Mouse (Mus musculus): ENCODE data around the gene Rela. TPM values are rescaled to one million over a fixed set of nuclear protein-coding genes. Genes with fewer than 3 reads are reported as not detected.

Rela gene
- polyA plus RNA-seq, 1 experiment from 2014 or later = 43.3 TPM

DNA sequence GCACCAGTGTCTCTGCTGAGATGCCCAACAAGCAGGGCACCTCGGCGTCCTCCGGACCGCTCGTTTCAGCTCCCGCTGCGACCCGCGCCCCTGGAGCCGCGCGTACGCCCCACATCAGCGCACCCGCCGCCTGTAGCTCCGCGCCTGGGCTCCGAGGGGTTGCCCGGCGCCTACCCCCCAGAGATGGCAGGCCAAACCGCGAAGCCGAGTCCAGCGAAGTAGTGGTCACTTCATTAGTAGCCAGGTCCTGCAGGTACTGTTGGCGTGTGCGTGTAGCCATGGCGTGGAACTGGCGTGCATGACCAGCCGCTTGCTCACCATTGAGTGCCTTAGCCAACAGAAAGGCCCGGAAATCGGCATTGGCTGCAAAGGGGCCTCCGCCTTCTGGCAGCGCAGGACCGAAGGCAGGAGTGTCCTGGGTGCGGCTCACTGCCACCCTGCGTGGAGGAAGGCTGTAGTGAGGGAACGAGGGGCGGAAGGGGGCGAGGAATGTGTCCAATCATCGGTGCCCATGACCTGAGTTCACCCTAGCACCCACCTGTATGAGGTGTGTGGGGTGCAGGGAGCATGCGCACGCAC, 17.5 kb downstream of the Rela start:
- H3K9ac ChIP-seq = peak overlapping the region; percentile 39
- peak; percentile 22 for ATAC-seq
- WGBS = 22% methylated on average over 43 of the region's 43 CpGs

DNA sequence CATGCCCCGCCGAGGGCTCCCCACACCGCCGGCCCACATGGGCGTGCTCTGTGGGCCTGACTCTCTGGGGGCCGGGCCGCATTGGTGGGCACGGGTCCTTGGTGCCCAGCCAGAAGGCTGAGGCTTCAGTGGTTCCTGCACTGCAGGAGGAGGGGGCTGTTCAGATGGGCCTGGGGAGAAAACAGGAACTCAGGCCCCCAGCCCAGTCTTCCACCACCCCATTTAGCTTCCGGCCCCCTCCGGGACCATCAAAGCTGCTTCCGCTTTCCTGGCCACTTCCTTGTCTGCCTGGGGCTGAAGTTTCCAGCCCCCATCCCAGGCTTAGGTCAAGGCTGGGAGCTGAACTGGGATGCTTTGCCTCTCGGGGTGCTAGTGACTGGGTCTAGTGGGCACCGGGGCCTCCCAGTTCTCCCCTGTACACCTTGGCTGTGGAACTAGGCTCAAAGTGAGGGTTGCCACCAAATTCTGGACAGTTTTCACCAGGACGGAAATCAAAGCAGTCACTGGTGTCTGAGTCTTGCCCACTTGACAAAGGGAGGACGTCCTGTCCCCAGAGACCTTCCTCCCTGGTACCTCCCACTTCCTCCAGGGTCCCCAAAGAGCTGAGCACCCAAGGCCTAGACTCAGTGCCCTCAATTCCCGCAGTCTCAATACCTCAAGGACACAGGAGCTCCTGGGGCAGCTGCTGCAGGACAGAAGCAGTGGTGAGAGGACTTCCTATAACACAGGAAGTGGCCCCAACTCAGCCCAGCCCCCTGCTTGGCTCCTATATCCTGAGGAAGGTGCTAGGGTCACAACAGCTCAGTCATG, 23.9 kb downstream of the Rela start:
- peak overlapping the region; percentile 73 for H3K4me2 ChIP-seq (replicated peaks)
- H3K4me3 ChIP-seq (replicated peaks) = peak overlapping the region; percentile 18; the same call in 1 of the 2 replicates
- no peaks in the 10 kb centered on the region for H3K9me3 ChIP-seq
- H3K4me1 ChIP-seq (replicated peaks) = peaks cover 23% of the 10 kb centered on the region
- 78% methylated on average over 13 of the region's 16 CpGs for WGBS
- H3K27ac ChIP-seq = peak overlapping the region; percentile 57
- H3K9ac ChIP-seq = peak overlapping the region; percentile 17; the same call in 1 of the 2 replicates
- H3K36me3 ChIP-seq = peaks cover 12% of the 10 kb centered on the region
- H3K27me3 ChIP-seq (replicated peaks) = no peaks in the 10 kb centered on the region; the same call in 1 of the 2 replicates
- ATAC-seq = no peak

More for the DNA sequence above, 17.5 kb downstream of the Rela start:
- Histone ChIP-seq H3K27ac (no peak overlapping the region), H3K4me1 (replicated peaks) (peaks cover 14% of the 10 kb centered on the region), H3K4me3 (replicated peaks) (peak overlapping the region; percentile 39), H3K4me2 (replicated peaks) (peak overlapping the region; percentile 86), H3K36me3 (peaks cover 8% of the 10 kb centered on the region), H3K27me3 (replicated peaks) (peaks cover 8% of the 10 kb centered on the region), H3K9me3 (no peaks in the 10 kb centered on the region)

GRCm38 (mm10) chr19:5662310-5662709, 25.0 kb downstream of the Rela start:
- peak overlapping the region; percentile 94 for H3K27ac ChIP-seq
- 77% methylated on average over 8 of the region's 8 CpGs for WGBS
- no peaks in the 10 kb centered on the region for H3K27me3 ChIP-seq (replicated peaks)
- H3K9me3 ChIP-seq = no peaks in the 10 kb centered on the region
- H3K36me3 ChIP-seq = peaks cover 15% of the 10 kb centered on the region
- H3K4me1 ChIP-seq (replicated peaks) = peaks cover 23% of the 10 kb centered on the region
- ATAC-seq = no peak
- peak overlapping the region; percentile 52 for H3K4me3 ChIP-seq (replicated peaks)
- peak overlapping the region; percentile 73 for H3K4me2 ChIP-seq (replicated peaks)
- H3K9ac ChIP-seq = peak overlapping the region; percentile 57; the same call in 1 of the 2 replicates

DNA sequence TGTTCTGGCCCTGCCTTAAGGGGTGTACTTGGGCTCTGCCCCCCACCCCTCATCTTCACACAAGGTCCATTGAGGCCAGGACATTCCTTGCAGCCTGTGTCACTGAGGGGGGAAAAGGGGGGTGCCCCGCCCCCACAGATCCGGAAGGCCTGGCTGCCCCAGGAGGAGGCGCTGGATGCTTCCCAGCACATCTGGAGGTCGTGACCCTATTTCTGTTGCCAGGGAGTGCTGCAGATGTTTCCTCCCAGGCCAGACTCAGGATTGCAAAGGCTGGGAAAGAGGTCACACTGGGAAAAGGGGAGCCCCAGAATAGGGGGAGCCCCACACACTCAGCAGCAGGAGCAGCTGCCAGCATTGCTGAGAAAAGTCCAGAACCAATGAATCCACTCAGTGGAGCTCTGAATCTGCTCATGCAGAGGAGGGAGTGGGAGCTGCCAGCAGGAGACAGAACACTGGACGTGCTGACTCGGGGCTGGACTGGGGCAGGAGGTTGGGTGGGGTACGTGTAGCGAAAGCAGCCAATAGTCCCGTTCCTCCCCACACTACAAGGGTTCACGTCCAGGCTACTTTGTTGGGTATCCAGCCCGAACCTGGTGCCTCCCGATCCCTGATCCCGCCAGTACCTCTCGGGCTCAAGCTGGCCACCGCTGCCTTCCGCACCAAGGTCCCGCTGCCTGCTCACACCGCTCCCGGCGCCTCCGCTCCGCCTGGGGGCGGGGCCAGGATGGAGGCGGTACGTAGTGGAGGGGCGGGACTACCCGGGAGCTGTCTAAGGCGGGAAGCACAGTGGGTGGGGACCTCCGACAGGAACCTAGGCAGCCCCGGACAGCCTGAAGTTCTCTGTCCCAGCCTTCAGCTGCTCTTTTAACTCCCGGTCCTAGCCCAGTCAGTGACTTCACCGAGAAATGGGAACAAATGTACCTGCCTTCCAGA, 26.0 kb downstream of the Rela start, which contains the start of gene Sipa1:
Gene Sipa1 (minus strand): TSS at position 727 of the 933 bp plus-strand sequence.
- H3K27me3 ChIP-seq (replicated peaks) = no peaks in the 10 kb centered on the region
- WGBS = under 1% methylated on average over 32 of the region's 32 CpGs
- peaks cover 23% of the 10 kb centered on the region for H3K4me1 ChIP-seq (replicated peaks)
- peaks cover 19% of the 10 kb centered on the region for H3K36me3 ChIP-seq
- H3K4me3 ChIP-seq (replicated peaks) = peak within 1 kb of the TSS; percentile 52
- peak within 1 kb of the TSS; percentile 73 for H3K4me2 ChIP-seq (replicated peaks)
- H3K9me3 ChIP-seq = no peaks in the 10 kb centered on the region
- ATAC-seq = peak; percentile 98
- peak within 1 kb of the TSS; percentile 57 for H3K9ac ChIP-seq
- H3K27ac ChIP-seq = peak within 1 kb of the TSS; percentile 94

- Histone ChIP-seq H3K36me3 (peaks cover 16% of the 10 kb centered on the region), H3K4me1 (replicated peaks) (peaks cover 23% of the 10 kb centered on the region), H3K9me3 (no peaks in the 10 kb centered on the region), H3K4me3 (replicated peaks) (no peak overlapping the region), H3K27me3 (replicated peaks) (no peaks in the 10 kb centered on the region), H3K9ac (no peak overlapping the region), H3K27ac (no peak overlapping the region), H3K4me2 (replicated peaks) (no peak overlapping the region)
- ATAC-seq = no peak
- WGBS = 93% methylated on average over 10 of the region's 10 CpGs
These were observed 27.5 kb downstream of the Rela start for GRCm38 (mm10) chr19:5664669-5665257.

DNA sequence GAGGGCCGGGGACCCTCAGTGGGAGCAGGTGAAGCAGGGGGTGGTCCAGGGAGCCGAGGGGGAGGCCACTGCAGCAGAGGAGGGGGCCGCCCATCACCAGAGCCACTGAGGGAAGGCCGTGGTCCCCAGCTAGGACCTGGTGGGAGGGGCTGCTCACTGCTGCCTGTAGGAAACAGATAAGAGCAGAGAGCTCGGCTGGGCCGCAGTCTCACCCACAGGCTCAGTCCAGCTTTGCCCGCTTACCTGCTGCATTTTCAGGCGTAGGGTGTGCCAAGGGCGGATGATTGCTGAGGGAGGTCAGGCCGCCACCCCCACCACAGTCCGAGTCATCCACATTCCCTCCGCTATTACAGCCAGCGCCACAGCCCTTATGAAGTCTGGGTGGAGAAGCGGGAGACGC, 28.2 kb downstream of the Rela start:
- no peak overlapping the region for H3K4me3 ChIP-seq (replicated peaks)
- no peak overlapping the region for H3K4me2 ChIP-seq (replicated peaks)
- peaks cover 17% of the 10 kb centered on the region for H3K36me3 ChIP-seq
- H3K27ac ChIP-seq = no peak overlapping the region
- H3K9me3 ChIP-seq = no peaks in the 10 kb centered on the region
- H3K4me1 ChIP-seq (replicated peaks) = peaks cover 23% of the 10 kb centered on the region
- peak; percentile 6; the same call in 1 of the 2 replicates for ATAC-seq
- no peaks in the 10 kb centered on the region for H3K27me3 ChIP-seq (replicated peaks)
- no peak overlapping the region for H3K9ac ChIP-seq
- WGBS = 81% methylated on average over 15 of the region's 15 CpGs

DNA sequence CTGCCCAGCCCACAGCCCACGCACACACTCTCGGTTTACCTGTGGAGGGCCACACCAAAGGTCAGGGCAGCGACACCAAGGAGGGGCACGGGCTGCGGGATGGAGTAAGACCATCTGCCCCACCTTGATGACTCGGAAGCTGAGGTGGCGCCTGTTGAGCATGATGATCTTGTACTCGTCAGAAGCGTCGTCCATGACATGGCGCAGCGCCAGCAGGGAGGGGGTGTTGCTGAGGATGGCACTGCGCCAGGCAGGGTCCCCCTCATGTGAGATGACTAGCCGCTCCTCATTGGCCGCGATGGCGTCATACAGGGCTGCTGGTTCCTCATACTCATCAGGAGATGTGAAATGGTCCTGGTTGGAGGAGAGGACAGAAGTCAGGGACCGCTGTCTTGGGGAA, 29.1 kb downstream of the Rela start:
- Histone ChIP-seq H3K4me1 (replicated peaks) (peaks cover 23% of the 10 kb centered on the region), H3K9me3 (no peaks in the 10 kb centered on the region), H3K27me3 (replicated peaks) (no peaks in the 10 kb centered on the region), H3K4me3 (replicated peaks) (no peak overlapping the region), H3K36me3 (peaks cover 24% of the 10 kb centered on the region), H3K9ac (no peak overlapping the region), H3K27ac (no peak overlapping the region), H3K4me2 (replicated peaks) (no peak overlapping the region)
- WGBS = 87% methylated on average over 18 of the region's 18 CpGs
- ATAC-seq = no peak

GRCm38 (mm10) chr19:5668372-5668771, 31.1 kb downstream of the Rela start:
- 73% methylated on average over 4 of the region's 4 CpGs for WGBS
- peaks cover 41% of the 10 kb centered on the region for H3K36me3 ChIP-seq

DNA sequence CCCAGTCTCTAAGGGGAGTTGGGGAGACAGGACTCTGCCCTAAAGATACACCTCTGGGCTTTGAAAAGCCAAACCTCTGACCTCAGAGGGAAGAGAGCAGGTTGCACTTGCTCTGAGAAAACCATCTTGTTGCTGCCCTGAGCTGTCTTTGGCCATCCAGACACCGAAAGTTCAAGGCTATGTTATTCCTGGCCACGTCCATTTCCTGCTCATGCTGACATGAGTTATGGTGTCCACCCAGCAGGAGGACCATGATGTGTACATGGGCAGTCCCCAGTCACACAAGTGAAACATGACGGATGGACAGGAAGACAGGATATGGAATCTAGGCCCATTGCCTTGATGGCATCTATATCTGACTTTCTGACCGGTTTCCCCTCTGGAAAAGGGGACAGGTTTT, 43.1 kb downstream of the Rela start:
- no peak overlapping the region for H3K4me2 ChIP-seq (replicated peaks)
- ATAC-seq = no peak
- no peaks in the 10 kb centered on the region for H3K27me3 ChIP-seq (replicated peaks)
- 80% methylated on average over 4 of the region's 4 CpGs for WGBS
- peaks cover 76% of the 10 kb centered on the region for H3K36me3 ChIP-seq
- no peak overlapping the region for H3K4me3 ChIP-seq (replicated peaks)
- H3K27ac ChIP-seq = no peak overlapping the region
- no peaks in the 10 kb centered on the region for H3K9me3 ChIP-seq
- no peaks in the 10 kb centered on the region for H3K4me1 ChIP-seq (replicated peaks)
- H3K9ac ChIP-seq = no peak overlapping the region

More at GRCm38 (mm10) chr19:5668372-5668771, 31.1 kb downstream of the Rela start:
- no peak for ATAC-seq
- Histone ChIP-seq H3K27ac (no peak overlapping the region), H3K27me3 (replicated peaks) (no peaks in the 10 kb centered on the region), H3K4me1 (replicated peaks) (peaks cover 10% of the 10 kb centered on the region), H3K4me2 (replicated peaks) (no peak overlapping the region), H3K9me3 (no peaks in the 10 kb centered on the region), H3K9ac (no peak overlapping the region), H3K4me3 (replicated peaks) (no peak overlapping the region)

DNA sequence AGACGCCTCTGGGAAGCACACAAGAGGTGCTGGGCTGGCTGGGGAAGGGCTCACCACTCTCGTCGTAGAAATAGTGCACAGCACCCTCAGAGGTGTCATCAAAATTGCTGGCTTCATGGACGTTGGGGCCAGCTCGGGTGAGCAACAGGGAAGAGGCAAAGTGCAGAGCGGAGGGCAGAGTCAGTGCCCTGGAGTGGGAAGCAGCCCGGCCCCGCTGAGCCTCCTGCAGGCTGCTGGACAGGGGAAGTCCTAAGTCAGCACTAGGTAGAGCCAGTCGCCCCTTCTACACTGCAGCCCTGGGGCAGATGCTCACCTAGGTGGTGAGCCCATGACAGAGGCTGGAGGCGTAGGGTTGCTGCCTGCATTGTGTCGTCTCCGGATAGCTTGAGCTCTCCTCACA, 47.0 kb downstream of the Rela start:
- no peak for ATAC-seq
- Histone ChIP-seq H3K36me3 (peaks cover 63% of the 10 kb centered on the region), H3K9ac (no peak overlapping the region), H3K4me1 (replicated peaks) (peaks cover 12% of the 10 kb centered on the region), H3K9me3 (no peaks in the 10 kb centered on the region), H3K4me2 (replicated peaks) (no peak overlapping the region), H3K27me3 (replicated peaks) (no peaks in the 10 kb centered on the region), H3K4me3 (replicated peaks) (no peak overlapping the region), H3K27ac (no peak overlapping the region)
- WGBS = 90% methylated on average over 12 of the region's 12 CpGs

GRCm38 (mm10) chr19:5684985-5685384, 47.7 kb downstream of the Rela start:
- no peak for ATAC-seq
- WGBS = 91% methylated on average over 13 of the region's 13 CpGs
- Histone ChIP-seq H3K36me3 (peaks cover 59% of the 10 kb centered on the region), H3K4me2 (replicated peaks) (no peak overlapping the region), H3K27me3 (replicated peaks) (no peaks in the 10 kb centered on the region), H3K9me3 (no peaks in the 10 kb centered on the region), H3K4me1 (replicated peaks) (peaks cover 12% of the 10 kb centered on the region), H3K4me3 (replicated peaks) (no peak overlapping the region), H3K9ac (no peak overlapping the region), H3K27ac (no peak overlapping the region)
